Mouse (Mus musculus) thymus, postnatal 36 days (tissue): ENCODE measurements around the gene Dlgap1.

Experiments used
- DNase-seq, 2 experiments: peaks; one replicate each; pipeline ENCODE4 v3.0.0; 2022; ENCODE audit warnings: mixed read lengths in 2 of 2

Dlgap1 gene

DNA sequence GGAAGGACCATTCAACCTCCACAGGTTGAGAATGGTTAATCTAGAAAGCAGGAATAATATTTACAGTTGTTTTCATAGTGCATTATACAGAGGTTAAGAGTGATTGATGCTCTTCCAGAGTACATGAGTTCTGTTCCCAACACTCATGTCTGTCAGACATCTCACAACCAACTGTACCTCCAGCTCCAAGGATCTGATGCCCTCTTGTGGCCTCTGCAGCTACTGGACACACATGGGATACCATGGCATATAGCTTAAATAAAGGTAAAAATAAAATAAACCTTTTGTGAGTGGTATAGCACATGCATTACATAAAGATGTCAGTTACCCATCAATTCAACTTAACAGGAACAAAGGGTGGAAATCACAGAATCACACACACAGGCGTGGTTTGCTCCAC lies 674.3 kb downstream of the Dlgap1 start:
- DNase-seq = no peak

DNA sequence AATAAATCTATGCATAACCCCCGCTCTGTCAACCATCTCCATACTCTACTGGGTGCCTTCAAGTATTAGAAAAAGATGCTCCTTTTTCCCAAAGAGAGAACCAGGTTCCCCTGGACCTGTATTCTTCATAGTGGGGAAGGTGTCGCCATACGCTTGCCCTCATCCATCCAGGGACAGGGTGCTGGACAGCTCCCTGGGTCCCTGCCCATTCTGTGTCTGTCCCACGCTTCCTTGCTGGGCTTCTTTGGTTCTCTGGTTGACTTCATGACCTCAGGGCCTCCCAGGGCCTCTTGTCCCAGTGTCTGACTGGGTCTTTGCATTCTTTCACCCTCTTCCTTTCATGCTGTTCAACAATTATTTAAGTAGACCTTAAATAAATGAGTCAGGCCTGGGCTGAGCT lies 677.8 kb downstream of the Dlgap1 start:
- DNase-seq = no peak

DNA sequence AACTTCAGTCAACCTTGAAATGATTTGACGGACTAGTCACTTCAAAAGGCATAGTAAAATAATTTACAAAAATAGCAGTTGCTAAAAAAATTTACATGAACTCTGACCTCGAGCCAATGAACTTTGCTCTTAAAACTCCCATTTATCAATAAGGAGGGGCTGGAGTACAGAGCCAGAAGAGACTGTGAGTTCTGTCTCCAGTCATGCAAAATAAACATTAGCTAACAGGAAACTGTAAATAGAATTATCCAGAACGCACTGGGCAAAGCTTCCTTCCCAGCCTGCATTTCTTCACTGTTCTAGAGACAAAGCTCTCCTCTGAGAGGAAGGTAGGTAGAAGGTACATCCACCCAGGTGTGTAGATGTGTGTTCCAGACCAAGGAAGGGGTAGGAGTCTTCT lies 692.5 kb downstream of the Dlgap1 start:
- DNase-seq = no peak

DNA sequence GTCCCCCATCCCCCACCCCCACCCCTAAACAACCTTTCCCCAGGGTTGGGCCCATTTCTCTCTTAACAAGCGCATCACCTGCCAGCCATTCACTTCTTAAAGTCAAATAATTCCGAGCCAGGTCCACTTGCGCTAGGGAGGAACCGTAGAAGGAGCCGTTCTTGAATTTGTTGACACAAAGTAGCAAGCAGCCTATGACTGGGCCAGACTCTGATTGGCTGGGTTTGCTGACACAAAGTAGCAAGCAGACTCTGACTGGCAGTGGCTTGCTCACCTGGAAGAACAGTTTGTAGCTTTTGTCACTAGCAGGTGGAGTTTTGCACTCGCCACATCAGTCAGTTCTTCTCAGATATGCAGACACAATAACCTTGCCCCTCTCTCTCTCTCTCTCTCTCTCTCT lies 695.1 kb downstream of the Dlgap1 start:
- DNase-seq = no peak

DNA sequence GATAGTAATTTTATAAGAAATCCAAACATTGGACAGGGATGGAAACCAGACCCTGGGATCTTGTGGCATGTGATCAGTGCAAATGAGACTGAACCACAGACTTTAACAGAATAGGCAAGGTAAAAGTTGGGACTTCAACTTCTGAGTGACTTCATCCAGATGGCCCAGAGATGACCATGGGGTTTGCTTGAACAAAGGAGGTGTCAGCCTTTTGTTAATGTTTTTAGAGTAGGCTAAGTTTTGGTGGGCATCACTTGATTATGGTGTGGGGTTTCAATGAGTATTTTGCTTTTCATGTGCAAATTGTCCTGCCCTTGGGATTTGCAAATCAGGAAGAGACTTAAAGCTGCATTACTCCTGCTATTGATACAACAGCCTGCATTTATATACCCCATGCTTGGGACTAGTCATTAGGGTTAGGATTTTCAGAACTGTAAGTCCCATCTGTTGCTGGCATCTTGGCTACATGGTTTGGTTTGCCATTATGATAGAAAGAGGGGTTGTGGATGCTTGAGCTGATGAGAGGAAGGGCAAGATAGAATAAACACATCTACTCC lies 695.7 kb downstream of the Dlgap1 start:
- no peak for DNase-seq

DNA sequence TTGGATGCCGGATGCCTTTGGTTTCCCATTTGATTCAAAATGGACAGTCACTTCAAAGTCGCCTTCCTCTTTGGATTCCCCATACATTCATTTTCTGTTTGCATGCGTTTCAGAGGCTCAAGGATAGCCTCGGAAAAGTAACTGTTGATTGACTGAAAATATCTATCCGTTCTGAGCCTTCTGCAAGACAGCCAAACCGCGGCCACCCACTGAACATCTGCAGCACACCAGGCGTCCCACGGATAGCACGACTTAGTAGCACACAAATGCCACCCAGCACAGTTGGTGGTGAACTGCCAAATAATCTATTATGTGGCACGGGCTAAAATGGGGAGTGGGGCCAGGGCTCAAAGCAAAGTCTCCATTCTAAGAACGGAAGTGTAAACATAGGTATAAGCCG lies 705.1 kb downstream of the Dlgap1 start:
- DNase-seq = no peak

DNA sequence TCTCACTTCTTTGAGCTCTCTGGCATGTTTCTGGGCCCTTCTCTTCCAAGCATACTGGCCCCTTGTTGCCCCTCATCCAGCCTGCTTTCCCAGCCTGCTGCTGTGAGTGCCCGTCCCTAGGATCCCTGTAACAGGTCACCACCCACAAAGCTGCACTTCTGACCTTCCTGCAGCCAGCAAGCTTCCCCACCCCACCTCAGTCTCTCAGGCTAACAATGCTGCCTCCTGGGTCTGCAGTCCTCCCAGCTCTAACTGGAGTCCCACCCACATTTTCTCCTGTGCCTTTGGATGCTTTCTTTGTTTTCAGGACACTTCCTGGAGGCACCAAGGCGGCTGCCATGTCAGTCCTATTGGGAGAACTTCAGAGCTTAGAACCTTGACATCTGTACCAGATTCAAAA lies 707.6 kb downstream of the Dlgap1 start:
- no peak for DNase-seq

DNA sequence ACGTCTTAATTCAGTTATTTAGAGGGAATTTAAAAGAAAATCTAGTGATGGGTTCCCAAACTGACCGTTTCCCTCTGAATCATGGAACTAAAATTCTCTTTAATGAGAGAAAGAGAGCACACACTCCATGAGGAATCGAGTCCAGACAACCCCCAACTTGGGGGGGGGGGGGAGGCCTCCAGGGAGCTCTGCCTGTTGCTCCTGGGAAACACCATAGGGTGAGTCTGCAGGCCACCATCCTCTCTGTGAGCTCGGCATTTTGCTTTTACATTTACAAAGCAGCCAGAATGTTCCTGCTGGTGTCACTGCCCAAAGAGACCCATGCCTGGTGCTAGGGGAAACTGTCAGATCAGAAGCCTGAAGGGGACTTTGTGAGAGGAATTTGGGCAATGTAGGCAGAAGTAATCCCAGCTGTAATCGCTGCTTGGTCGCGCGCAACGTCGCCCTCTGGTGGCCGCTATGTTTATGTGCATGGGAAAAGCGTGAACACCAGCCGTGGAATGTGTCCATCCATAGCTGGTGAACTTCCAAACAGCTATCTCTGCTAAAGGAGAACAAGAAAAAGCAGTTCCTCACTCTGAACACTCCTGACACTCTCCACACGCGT lies 714.8 kb downstream of the Dlgap1 start:
- DNase-seq = peak; percentile 45 to 56

DNA sequence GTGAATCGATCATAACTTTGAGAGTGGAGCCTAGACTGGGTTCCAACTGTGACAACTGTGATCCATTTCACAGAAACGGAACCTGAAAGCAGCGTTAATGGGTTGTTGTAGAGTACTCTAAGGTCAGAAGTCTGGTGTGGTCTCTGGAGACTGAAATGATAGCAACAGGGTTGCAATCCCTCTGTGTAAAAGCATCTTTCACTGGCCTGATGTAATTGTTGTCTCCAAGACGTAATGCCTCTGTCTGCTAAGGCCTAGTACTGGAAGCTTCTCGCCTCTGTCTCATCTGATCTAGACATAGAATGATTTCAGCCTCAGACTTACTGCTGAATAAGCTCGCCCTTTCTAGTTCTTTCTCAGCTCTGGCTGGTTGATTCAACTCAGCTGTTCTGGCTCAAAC lies 721.3 kb downstream of the Dlgap1 start:
- no peak for DNase-seq

DNA sequence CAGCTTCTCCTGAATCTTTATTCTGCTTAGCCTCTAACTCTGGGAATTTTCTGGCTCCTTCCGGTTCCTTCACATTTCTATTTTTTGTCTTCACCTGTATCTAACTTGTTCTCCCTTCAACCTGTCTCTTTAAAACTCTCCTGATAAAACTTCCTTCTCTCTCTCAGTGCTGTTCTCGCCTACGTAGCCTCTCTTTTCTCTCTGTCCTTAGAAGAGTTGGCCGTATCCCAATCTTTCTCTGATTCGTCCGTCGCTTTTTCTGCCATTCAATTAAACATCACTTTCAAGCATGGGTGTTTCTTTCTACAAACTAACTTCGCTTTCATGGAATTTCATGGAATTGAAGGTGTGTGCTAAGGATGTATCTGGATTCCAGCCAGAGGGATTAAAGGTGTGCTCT lies 721.7 kb downstream of the Dlgap1 start:
- no peak for DNase-seq

DNA sequence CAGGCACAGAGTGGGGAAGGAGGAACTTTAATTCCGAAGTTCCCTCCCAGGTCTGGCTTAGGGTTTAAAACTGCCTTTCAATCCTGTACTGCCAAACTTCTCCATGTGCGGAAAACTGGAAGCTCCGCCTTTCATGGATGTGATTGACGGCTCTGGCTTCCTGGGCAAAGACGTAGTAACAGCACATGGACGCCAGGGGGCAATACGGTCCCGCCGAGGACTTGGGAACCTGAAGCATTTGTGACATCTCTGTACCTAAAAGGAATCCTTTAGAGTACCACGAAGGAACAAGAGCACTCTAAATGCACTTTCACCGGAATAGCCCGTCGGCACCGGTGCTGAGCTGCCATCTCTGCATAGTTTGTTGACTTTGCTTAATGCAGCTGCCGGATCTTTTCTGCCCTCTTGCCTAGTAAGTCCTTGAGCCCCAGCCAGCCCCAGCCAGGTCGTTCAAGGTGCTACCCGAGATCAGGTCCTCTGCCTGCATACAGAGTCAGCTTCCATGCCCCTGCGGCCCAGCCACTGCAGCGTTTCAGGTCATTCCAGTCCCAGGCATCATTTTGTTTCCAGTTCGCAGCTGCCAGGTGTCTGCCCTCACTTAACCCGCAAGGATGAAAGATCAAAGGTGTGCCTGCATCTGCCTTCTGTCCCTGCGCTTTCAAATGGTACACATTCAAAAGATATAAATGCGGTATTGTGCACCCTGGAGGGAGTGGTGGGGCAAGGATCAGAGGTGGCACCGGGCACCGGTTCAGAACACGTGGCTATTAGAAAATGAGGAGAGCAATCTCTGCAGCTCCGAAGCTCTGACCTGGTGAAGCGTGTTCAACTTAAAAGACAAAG lies 738.3 kb downstream of the Dlgap1 start:
- DNase-seq = peak; percentile 74 to 77

DNA sequence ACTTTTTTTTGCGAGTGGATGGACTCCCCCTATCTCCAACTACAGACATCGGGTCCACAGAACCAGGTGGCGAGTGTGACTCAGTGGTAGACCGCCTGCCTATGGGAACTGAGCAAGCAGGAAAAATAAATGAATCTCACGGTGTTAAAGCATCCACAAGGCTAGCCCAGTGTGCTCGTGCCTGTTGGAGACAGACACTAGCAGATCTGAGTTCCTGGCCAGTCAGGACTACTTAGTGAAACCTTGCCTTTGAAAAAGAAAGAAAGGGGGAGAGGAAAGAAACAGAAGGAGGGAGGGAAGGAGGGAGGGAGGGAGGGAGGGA lies 738.9 kb downstream of the Dlgap1 start:
- DNase-seq = no peak

DNA sequence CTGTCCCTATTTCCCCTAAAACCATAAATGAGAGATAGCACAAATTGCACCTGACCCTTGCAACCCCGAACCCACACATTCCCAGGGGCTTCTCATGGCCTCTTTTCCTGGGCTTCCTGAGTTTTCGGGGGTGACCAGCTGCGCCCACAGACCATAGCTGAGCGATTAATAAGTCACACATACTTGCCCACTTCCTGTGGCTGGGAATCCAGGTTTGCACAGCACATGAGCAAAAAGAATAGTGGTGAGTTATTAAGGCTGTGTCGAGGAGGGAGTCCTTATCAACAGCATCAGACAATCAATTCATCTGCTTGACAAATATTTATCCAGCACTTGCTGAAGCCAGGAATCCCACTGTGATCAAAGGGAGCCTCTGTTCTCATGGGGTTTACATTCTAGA lies 740.7 kb downstream of the Dlgap1 start:
- DNase-seq = no peak

DNA sequence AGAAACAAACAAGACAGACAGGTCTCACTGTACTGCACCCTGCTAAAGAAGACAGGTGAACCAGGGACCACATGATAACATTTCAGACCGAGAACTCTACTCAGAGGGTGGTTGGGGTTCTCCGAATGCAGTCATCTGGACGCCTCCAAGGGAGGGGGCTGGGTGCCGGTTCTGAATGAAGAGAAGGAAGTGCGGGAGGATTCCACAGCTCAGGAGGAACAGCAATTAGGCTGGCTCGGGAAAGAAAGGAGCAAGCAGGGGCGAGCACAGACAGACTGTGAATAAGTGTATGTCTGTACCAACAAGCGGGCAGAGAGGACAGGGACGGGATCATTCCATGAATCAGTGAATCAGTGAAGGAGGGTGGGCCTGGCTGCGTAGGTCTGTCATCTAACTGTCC lies 744.6 kb downstream of the Dlgap1 start:
- DNase-seq = no peak

DNA sequence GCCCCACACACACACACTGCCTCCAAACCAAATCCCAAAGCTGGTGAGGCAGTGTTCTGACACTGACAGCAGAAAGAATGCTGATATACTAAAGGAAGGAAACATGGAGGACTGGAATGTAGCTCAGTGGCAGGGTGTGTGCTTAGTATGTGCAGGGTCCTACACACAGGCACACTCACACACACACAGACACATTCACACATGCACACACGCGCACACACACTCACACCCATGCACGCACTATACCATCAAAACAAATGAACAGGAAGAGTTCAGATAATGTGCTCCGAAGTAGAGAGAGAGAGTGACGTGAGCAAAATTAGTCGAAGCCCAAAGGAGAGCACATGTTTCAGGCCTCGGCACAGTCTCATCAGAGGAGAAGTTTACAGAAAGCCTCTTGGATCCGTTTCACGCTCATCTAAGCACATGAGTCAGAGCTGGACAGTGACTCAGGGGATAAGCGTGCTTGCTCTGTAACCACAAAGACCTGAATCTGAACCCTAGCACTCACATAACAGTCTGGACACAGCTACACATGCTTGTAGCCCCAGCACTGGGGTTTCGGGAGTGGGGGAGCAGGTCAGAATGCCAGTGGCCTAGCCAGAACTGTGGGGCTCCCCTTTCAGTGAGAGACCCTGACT lies 750.9 kb downstream of the Dlgap1 start:
- no peak for DNase-seq

DNA sequence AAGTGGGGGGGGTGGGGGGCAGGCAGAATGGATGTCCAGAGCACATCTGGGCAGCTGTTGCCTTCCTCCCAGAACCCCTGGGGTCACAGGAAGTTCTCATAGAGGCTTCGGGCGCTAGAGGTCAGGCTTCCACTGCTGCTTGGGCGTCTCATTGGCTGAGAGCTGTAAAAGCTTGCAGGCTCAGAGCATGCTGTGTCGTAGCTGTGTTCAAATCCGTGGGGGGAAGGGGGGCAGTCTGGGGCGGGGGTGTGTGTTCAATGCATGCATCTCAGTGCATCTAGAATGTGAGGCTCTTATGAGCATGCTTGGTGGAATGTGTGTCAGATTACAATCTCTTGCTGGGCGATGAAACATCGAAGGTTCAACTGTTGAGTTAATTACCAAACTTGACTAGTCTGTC lies 751.9 kb downstream of the Dlgap1 start:
- DNase-seq = no peak

DNA sequence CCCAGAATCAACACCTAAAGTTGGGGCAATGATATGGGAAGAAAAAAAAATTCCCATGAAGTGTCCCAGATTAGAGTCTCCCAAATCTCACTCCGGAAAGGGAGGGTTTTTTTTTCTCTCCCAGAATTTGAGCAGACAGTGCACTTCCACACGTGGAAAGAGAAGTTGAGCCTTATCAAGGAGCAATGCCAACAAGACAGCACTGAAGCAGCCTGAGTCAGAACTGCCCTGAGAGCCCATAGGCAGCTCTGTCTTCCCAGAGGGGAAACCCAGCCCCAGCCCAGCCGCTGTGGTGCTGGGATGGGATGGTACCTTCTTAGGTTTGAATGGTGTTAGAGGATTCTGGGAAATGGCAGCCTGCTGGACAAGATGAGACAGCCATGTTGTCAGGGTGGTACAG lies 753.3 kb downstream of the Dlgap1 start:
- DNase-seq = no peak

DNA sequence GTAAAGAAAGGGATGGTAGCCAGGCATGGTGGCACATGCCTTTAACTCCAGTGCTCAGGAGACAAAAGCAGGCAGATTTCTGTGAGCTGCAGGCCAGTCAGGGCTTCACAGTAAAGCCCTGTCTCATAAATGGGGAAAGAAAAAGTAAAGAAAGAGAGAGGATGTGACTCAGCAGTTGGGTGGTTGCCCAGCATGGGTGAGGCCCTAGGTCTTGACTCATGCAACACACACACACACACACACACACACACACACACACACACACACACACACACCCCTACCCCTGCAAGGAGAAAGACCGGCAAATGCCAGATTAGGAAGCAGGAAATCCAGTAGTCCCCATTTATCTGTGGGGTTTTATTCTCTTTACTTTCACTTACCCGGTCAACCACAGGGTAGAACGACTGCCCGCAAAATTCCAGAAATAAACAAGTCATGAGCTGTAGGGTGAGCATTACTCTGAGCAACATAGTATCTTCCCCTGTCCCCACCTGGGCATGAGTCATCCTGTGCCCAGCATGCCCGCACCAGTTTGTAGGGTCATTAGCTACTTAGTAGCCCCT lies 759.9 kb downstream of the Dlgap1 start:
- no peak for DNase-seq

DNA sequence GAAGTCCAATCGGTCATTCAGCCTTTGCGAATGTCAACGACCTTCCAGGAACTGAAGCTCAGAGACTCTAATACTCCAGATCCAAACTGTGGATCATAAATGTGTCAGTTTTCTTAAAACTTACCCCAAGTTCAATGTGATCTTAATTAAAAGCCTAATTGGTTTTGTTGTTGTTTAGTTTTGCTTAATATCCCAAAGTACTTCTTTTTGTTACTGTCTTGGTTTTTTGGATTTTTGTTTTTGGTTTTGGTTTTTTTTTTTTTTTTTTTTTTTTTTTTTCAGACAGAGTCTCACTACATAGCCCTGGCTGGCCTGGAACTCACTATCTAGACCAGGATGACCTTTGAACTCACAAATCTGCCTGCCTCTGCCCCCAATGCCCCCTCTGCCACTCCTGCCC lies 765.9 kb downstream of the Dlgap1 start:
- DNase-seq = no peak

DNA sequence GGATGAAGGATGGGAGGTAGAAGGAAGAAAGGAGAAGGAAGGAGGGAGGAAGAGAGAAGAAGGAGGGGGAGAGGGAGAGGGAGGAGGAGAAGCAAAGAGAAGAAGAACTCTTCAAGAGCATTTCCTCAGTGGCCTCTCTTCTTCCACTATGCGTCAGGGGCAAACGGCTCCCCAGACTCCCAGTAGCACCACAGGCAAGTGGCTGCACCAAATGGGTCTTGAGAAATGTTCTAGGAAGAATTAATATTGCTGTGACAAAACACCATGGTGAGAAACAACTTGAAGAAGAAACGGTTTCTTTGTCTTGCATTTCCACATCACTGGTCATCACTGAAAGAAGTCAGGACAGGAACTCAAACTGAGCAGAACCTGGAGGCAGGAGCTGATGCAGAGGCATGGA lies 766.5 kb downstream of the Dlgap1 start:
- no peak for DNase-seq

DNA sequence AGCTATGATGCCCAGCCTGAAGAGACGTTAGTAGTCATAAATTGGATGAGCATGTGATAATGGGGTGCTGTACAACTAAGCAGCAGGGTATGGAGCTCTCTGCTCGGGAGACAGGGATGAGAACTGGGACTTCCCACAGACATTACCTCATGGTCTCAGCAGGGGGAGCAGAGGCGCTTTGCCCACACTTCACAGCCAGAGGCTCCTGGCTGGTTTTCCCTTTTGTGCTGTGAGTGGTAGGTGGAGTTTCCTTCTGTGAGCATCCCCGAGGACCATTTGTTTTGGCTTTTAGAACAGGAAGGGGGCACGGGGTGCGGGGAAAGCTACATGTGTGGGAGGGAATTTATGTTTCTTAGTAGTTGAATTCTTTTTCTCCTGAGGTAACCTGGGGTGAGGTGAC lies 768.6 kb downstream of the Dlgap1 start:
- no peak for DNase-seq

DNA sequence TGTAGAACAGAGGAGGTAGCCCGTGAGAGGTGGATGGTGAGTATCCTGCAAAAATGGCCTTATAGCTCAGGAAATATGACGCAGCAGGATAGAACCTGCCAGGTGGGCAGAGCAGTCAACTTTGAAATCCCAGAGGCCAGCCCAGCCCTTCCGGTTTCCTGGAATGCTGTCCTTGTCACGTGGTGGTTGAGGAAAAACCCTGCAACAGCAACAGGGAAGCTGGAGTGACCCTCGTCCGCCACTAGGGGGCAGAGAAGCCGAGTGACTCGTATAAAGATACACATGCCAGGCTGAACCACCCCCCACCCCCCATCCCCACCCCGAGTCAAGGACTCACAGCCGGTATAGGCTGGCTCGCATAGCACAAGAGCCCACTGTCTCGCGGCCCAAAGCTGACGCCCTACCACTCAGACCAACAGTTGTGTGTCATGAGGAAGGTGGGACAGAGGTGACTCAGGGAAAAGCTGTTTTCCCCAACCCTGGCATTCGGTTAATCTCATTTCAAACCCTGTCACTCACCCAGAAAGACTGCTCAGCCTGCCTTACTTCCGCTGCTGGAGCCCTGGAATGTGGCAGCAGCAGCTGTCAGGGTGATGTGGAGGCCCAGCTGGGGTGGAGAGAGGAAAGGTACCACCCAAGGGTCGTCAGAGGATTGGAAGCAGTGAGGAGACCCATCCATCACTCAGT lies 769.4 kb downstream of the Dlgap1 start:
- DNase-seq = peak; percentile 63 to 64

DNA sequence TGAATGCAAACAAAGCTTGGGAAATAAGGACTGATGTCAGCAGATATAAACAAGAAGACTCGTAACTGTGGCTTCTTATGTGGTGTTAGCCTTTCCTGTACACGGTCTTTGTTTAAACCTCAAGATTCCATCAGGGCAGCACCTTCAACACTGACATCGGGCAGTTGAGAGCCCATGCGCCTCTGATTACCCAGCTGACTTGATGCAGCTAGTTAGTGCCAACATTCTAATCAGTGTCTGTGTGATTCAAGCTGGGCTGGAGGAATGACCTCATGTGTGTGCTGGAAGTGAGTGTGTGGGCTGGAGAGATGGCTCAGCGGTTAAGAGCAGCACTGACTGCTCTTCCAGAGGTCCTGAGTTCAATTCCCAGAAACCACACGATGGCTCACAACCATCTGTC lies 770.5 kb downstream of the Dlgap1 start:
- DNase-seq = no peak
